Mouse (Mus musculus) mature B cell (primary cell): Measurements from ENCODE around the gene Eif2d.
"Not testable (repeated sequence)": the region's sequence is repeated elsewhere in the genome, so short reads cannot be mapped to it uniquely, and the experiment has no call there.

Experiments used
- in situ Hi-C: fragments of 300-500 bp; cut with MboI; formaldehyde crosslinking; loops from 2 replicates; pipeline ENCODE4 v1.14.3; 2019

Gene Eif2d

GRCm38 (mm10) chr1:131139102-131140095 lies 13.6 kb upstream of the Eif2d start:
- in situ Hi-C loops: no loop called here

- in situ Hi-C loops: no loop called here
Observed at GRCm38 (mm10) chr1:131141449-131141848, 11.5 kb upstream of the Eif2d start.

- in situ Hi-C loops: no loop called here
Observed at GRCm38 (mm10) chr1:131142472-131142871, 10.5 kb upstream of the Eif2d start.

GRCm38 (mm10) chr1:131145222-131145621 lies 7.8 kb upstream of the Eif2d start:
- in situ Hi-C loops: not testable (repeated sequence)

- in situ Hi-C loops: no loop called here
Observed at GRCm38 (mm10) chr1:131146181-131146614, 6.8 kb upstream of the Eif2d start.

GRCm38 (mm10) chr1:131149496-131149895 lies 3.5 kb upstream of the Eif2d start:
- in situ Hi-C loops: no loop called here

GRCm38 (mm10) chr1:131155456-131155855 lies 2.5 kb downstream of the Eif2d start:
- in situ Hi-C loops: no loop called here

- in situ Hi-C loops: not testable (repeated sequence)
Observed at GRCm38 (mm10) chr1:131159573-131160327, 6.8 kb downstream of the Eif2d start.

GRCm38 (mm10) chr1:131161091-131161490 lies 8.1 kb downstream of the Eif2d start:
- in situ Hi-C loops: no loop called here

GRCm38 (mm10) chr1:131164427-131164826 lies 11.4 kb downstream of the Eif2d start:
- in situ Hi-C loops: no loop called here

GRCm38 (mm10) chr1:131167612-131168011 lies 14.6 kb downstream of the Eif2d start:
- in situ Hi-C loops: no loop called here

- in situ Hi-C loops: no loop called here
Observed at GRCm38 (mm10) chr1:131173001-131173400, 20.0 kb downstream of the Eif2d start.

- in situ Hi-C loops: no loop called here
Observed at GRCm38 (mm10) chr1:131173809-131174208, 20.8 kb downstream of the Eif2d start.

- in situ Hi-C loops: no loop called here
Observed at GRCm38 (mm10) chr1:131174299-131174861, 21.4 kb downstream of the Eif2d start.

- in situ Hi-C loops: no loop called here
Observed at GRCm38 (mm10) chr1:131175189-131175588, 22.2 kb downstream of the Eif2d start.

GRCm38 (mm10) chr1:131175819-131176218 lies 22.8 kb downstream of the Eif2d start:
- in situ Hi-C loops: no loop called here

- in situ Hi-C loops: no loop called here
Observed at GRCm38 (mm10) chr1:131177249-131177648, 24.3 kb downstream of the Eif2d start.

GRCm38 (mm10) chr1:131178083-131178482 lies 25.1 kb downstream of the Eif2d start:
- in situ Hi-C loops: no loop called here

GRCm38 (mm10) chr1:131180386-131180785 lies 27.4 kb downstream of the Eif2d start:
- in situ Hi-C loops: no loop called here

- in situ Hi-C loops: no loop called here
Observed at GRCm38 (mm10) chr1:131181642-131182527, 28.9 kb downstream of the Eif2d start.

- in situ Hi-C loops: no loop called here
Observed at GRCm38 (mm10) chr1:131183201-131183600, 30.2 kb downstream of the Eif2d start.
